Mouse (Mus musculus) heart, postnatal 4 days (tissue): ENCODE measurements around the gene Shb. TPM values are rescaled to one million over a fixed set of nuclear protein-coding genes. Genes with fewer than 3 reads are reported as not detected.

ENCODE experiments used
- DNase-seq: peaks from one replicate; pipeline ENCODE4 v3.0.0; 2021
- total RNA-seq, 2 experiments: library from RNA; stranded (reverse); gene quantifications; 2 replicates each; pipeline ENCODE4 v1.2.3; 2021

Shb gene
- 10 to 100 TPM; 69.3 to 70.9 TPM for total RNA-seq

DNA sequence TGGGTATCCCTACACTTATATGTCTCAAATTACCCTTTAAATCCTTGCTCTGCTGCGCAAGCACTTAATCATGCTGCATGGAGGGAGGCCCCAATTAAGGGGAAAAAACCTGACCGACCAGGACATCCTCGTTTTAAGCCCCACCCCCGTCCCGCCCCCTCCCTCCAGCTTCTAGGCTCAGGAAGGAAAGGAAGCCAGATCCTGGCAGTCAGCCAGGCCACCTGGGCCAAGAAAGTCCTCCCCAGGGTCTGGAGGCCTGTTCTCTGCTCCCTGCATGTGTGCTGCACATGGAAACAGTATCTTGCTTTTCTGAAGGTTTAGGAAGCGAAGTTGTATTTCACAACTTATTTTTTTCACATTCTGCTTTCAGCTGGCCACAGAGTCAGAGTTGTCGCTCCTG is at the start of gene Shb:
Gene Shb, minus strand, starts transcription at position 96 of the 400 bp plus-strand sequence.
- DNase-seq, result peak; percentile 88

DNA sequence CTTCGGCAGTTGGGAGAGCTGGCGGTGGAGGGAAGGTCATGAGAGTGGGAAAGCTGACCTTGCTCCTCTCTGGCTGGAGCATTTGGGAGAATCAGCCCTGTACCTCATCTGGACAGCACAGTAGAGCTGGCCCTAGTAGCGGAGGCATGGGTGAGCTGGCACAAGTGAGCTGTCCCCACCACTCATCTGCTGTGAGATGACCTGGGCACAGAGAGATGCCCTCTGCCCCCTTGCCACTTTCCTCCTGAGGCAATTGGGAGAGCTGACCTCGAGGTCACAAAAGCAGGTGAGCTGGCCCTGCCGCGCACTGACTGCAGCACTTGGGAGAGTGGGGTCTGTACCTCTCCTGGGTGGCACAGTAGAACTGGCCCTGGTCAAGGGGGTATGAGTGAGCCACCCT is 48.8 kb upstream of the Shb start:
- DNase-seq, result no peak

DNA sequence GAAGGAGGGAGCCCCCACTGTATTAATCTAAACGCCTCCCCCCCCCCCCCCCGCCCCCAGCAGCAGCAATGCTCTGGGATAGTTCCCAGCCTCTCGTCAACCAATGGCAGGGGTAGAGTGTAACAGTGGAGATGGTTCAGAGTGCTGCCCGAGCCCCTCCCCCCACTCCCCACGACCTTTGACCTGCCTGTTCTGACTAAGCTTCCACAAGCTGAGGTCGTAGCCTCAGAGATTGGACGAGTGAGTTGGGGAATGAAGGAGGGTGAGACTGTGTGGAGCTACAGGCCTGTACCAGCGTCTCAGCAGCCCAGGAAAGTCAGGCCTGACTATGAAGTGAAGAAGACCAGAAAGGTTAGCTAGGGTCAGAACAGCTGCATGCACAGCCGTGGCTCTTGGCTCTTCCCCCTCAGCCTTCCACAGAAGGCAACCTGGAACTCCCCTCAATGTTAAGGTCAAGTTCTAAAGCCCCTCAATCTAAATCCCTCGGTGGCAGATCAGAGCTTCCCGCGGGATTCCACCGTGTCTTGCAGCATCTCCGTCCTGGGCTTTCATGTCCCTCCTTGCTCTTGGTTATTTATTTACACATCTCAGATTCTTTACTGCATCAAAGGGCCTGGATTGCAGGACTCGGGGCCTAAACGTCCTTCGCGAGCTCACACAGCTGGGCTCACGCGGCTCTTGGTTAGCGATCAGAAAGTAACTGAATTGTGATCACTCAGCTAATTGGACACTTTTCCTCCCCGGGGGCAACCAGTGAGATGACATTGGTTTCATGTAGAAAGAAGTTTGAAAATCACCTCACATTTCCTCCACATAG is 46.5 kb upstream of the Shb start:
- DNase-seq, result no peak

DNA sequence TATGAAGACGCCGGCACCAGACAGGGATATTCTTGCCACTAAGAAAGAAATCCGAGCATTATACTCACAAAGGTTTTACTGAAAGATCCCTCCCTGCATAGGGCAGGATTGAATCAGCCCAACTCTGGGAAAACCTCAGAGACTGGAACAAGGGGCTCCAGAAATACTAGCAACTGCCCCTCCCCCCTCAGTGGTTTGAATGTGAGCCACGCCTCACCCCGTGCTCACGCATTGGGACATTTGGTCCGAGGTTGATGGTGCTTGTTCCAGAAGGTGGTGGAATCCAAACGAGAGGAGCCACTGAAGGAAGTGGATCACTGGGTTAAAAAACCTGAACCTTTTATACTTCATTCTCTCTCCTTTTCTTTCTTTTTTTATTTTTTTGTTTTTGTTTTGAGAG is 45.4 kb upstream of the Shb start:
- no peak for DNase-seq

DNA sequence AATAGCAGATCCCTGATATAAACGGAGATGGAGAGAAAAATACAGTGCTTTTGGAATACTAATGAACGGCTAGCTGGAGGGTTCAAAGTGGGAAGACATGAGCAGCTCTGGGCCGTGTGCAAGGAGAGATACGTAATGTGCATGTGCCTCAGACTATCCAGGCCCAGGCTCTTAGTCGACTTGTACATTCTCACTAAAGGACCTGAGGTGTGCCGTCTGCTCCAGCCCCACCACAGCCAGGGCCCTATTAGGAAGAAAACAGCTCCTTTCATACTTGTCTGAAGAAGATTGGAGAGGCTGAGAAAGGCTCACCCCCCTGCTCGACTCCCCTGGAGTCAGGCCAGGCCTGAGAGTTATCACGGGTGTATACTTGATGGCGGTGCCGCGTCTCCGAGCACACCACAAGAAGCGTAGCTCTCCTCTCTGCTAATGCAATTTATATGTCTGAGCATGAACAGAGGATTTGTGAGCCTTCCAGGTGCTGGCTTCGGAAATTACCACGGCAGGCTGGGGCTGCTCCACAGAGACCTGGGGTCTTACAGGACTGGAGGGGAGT is 42.4 kb upstream of the Shb start:
- no peak for DNase-seq

DNA sequence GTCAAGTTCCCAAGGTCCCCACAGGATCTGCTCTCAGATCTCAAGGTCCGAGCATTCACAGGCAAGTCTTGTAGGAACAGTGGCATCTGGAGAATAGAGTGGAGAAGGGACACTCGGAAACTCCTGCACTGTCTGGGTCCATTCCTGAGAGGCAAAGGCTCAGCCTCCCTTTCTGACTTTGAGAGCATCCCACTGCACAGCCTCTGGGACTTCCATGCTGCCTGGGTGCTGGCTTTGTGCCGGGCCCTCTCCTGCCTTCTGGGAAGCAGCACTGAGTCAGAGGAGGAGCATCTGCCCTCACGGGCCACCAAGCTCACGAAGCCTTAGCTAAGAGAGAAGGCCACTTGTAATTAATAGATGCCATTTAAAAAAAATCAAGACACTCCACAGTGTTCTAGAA is 37.3 kb upstream of the Shb start:
- DNase-seq, result peak; percentile 21

DNA sequence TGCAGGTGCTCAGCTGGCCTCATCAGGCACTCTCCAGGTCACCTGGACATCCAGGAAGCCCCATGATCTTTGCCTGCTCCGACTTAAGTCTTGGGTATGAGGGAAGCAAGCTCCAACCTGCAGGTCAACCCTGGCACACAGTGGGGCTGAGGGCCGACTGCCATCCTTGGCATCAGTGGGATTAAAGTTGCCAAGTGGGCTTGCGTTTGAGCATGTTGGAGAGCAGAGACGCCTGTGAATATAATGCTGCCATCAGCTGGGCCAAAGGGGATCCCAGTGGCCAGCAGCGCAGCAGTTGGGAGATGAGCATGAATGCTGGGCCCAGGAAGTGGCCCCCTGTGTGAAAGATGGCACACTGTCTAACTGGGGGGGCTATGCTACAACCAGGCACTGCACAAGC is 25.9 kb upstream of the Shb start:
- no peak for DNase-seq

DNA sequence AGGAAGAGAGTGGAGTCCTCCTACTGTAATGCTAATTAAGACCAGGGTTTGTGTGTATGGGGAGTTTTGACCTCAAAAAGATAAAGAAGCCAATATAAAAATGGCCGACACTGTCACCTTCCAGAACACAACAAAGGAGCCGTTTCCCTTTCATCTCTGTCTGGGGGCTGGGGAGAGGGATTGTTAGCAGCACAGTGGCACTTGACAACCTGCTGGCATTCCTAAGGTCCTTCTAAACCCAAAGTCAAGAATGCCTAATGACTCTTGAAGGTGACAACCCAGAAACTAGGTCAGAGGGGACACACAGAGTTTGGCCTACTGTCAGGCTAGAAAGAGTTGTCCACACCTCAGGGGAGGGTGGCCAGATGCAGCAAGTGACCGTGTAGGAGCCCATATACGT is 20.3 kb upstream of the Shb start:
- no peak for DNase-seq

DNA sequence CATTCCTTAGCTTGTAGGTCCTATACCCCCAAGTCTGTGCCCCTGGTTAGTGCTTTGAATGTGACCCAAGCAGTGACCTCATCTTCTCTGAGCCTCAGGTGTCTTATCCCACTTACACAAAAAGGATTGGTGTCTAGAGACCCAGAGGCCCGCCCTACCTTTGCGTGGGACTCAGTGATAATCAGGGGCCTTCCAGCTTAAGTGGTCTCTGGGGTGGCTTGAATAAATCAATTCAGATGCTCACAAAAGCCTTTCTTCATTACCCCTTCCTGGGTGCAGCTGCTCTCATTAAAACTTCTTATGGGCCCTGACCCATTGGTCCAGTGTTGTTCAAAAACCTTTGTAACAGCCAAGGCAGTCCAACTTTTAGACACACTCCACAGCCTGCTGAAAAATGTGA is 18.7 kb upstream of the Shb start:
- DNase-seq, result no peak

DNA sequence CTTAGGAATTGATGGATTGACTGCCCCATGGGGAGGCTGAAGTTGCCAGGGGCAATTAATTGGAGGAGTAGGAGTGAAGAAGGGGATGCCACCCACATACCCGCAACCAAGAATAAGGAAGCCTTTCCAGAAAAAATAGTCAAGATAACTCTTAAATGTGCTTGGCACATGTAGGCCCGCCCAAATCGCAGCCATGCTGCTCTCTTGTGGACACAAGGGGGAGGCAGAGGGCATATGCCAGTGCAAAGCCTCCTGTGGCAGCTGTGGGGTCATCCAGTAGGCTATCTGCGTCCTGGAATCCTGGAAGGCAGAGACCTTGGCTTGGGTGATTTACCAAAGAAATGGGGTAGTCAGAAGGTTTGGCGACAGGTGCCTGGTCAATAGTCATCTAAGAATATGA is 17.2 kb upstream of the Shb start:
- peak; percentile 53 for DNase-seq

DNA sequence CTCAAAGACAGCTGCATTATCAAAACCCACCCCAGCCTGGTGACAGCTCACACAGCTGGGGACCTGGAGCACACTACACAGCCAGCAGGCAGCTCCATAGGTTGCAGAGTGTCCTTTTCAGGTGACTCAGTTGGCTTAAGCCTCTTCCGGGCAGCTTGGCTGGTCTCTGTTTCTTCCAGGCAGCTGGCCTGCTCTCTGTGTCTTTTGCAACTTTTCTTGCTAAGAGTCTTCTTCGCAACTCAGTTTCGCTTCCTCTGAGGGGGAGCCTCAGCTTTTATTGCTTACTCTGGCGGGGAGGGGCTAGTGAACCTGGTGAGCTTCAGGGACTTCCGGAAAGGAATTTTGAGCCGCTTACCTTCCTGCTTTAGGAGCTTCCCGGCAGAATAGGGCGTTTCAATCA is 13.6 kb upstream of the Shb start:
- no peak for DNase-seq

DNA sequence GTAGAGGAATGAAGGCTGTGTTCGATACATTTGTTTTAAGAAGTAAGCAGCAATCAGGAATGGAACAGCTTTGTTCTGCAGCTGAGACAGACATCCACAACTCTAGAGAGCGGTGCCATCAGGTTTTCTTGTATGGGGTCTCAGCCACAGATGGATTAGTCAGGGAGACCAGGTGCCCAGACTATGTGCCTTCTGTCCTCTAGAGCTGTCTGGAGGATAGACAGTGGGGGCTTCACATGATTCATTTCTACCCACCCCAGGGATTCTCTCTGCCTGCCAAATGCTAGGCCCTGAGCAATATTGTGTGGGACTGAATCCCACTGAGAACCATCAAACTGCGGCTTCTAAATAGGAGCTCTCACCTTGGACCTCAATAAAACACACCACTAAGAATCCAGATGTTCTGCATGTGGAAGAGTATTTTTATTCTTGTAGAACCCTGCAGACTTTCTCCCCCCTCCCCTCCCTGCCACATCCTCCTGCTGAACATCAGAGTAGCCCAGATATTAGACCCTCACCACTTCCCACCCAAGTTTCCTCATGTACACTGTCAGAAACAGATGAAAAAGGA is 11.3 kb upstream of the Shb start:
- DNase-seq, result no peak

DNA sequence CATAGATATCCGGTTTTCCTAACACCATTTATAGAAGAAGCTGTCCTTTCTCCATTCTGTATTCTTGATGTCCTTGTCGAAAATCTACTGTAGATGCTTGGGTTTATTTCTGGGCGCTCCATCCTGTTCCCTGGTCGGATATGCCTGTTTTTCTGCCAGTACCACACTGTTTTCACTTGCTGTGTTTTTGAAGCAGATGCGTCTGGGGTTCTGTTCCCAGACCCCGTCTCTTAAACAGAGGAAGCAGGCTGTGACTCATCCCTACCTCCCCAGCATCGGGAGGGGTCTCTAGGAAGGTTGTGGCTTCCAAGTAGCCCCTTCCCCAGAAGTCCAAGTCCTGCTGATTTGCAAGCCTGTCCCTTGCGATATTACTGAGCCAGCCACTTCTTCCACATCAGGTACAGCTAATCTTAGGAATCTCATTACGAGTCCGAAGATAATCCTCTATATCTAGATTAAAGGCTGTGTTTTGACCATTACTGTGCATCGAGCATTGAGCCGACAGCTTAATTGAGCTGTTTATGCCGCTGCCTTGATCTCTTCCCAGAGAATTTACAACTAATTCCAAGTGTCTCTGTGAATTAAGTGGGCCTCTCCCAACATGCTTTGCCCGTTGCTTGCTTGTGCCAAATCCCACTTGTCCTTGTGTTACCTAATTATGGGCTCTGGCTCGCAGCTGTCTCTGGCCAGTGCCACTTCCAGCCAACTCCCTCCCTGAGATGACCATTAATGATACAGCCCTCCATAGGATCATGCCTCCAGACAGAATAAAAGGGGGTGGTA is 8.1 kb upstream of the Shb start:
- DNase-seq, result peak; percentile 25

DNA sequence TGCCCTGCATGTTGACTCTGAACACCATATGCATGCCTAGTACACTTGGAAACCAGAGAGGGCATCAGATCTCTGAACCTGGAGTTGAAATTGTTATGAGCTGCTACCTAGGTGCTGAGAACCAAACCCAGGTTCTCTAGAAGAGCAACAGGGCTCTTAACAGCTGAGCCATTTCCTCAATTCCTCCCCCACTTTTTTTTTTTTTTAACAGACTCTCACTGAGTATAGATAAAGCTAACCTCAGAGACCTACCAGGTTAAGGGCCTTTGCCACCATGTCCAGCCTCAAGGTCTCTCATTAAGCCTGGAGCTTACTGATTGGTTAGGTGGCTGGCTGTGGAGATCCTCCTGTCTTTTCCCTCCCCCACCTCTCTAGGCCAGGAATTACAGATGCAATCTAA is 6.9 kb upstream of the Shb start:
- DNase-seq, result no peak

DNA sequence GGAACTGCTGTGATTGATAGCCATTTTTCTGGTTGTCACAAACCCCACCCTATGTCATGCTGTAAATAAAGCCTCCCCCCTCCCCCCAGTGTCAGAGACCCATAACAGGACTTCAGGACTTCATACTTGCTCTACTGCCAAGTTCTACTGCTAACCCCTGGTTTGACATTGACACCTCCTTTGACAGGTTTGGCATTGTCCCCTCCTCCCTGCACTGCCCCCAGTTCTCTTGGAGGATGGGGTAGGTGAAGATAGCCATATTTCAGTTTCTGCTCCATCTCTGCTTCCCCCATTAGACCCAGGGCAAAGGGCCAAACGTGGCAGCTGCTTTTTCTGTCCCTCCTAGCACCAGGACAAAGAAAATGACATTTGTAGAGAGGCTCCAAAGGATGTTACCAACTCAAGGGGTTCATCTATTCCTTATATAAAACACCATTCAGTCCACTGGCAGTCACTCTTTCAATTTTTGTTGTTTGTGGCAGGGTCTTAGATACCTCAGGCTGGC is 1.2 kb upstream of the Shb start:
- peak; percentile 33 for DNase-seq

DNA sequence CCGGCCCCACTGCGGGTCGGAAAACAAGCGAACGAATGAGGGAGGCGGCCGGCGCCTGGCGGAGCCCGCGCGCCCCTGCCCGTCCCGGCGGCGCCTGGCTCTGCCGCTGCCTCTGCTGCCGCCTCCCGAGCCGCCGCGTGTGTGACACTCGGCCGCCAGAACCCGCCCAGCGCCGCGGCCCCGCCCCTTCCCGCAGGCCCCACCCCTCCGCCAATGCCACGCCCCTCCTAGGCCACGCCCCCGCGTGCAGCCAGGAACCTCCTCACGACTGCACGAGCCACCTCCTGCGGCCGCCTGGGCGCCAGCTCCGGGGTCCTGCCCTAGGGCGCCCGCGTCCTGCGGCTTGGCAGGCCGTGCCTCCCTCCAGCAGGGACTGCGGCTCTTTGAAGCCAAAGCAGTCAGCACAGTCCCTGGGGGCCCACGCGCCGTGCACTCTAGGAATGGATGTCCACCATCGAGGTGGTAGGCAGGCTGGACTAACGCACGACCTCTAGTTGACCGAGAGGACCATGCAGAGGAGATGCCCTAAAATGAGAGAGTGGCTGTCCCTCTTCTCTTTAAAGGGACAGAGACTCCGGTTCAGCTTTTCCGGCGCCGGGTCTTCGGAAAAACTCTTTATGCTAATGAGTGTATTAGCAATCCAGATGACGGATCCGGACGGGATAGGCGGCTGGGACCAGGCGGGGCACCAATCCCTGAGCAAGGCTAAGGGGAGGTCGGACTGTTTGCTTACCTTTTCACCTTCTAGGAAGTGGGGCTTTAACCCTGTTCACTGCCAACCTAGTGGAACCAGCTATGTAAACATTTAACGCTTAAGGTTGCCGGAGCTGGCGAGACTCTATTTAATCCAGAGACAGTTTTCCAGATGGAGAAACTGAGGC is 1.4 kb downstream of the Shb start:
- peak; percentile 96 for DNase-seq

DNA sequence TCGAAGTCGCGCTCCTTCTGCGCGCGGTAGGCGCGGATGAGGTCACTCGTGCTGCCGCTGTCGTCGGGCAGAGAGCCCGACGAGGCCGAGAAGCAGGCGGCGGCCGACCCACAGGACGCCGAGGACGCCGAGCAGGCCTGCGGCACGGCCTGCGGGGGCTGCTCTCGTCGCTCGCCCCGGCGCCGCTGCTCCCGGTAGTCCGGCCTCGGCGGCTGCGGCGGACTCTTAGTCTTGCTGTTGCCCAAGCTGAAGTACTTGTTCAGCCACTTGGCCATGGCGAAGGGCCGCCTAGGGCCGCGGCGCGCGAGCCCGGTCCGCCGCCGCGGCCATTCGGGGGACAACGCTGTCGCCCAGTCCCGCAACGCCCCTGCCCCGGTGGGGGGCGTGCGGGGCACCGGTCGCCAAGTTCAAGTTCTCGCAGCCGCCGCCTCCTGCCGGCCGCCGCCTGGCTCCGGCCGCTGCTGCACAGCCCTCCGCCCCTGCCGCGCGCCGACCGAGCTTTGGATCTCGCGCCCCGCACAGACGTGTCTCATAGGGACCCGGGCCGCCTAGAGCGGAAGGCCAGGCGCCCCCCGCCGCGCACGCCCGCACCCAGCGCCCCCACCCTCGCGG is 2.2 kb downstream of the Shb start:
- DNase-seq, result peak; percentile 57

DNA sequence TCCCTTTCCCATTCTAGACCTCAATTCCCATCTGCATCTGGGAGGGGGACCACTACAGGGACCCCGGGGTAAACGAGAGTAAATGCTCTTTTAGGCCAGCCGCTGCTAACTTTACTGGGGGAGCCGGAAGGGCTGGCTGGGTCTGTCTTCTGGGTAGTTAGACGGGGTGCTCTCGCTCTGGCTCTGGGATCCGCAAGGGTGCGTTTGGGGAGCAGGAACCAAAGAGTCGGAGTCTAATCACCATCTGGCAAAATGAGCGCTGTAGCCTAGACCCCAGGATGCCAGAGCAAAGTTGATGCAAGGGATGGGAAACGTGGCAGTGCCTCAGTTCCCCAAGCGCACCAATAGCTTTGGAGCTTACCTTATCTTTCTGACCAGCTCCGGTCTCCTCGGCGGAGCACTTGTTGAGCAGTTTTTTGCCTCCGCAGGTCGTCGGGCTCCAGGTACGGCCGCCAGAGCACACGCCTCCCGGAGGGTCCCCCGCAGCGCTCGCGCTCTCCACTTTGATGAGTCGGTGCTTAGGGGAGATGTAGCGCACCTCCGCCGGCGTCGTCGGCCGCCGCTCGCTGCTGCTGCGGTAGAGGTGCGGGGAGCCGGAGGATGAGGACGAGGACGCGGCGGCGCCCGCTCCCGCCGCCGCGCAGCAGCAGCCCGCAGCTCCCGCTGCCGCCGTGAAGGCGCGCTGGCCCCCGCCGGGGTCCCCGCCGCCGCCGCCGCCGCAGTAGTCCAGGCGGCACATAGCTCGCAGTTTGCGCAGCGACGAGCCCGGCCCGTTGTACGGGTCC is 2.9 kb downstream of the Shb start:
- DNase-seq, result peak; percentile 29

DNA sequence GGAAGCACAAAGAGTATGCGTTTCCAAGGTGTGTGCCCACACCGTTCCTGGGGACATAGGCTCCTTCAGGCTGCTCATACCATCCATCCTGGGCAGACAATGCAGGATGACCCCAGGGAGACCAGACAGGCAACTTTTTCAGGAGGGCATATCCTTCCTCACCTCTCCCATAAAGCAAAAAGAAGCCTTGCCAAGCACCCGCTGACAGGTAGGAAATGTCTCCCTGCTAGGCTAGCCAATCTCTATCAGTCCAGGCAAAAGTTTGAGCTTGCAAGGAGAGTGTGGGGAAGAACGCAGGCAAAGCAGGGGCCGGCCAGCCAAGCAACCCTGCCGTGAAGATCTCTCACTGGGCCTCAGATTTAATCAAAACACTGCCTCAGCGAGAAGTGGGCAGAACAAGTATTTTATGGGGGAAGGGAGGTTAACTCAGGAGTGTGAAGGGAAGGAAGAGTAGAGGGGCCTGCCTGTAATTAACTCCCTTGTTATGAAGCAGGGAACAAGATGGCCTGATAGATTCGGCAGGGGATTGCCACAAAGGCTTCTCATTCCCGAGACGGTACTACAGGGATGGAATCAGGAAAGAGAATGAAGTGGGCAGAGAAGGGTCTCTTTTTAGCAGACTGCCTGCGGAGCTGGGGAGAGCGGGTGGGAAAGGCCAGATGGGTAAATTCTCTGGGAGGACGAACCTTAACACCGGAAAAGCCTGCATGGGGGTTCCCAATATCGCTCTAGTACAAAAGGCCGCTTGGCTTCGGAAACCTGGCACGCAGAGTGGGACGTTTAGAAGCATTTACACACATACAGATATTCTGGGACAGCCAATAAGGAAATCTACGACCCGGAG is 3.7 kb downstream of the Shb start:
- peak; percentile 24 for DNase-seq
